Mouse (Mus musculus) embryonic fibroblast, embryonic 13.5 days (primary cell): Measurements from ENCODE around the gene Dst.

Experiments
- CTCF ChIP-seq: IDR thresholded peaks from 2 replicates; pipeline ENCODE4 v1.5.1; 2011; ENCODE audit warnings: mild to moderate bottlenecking, control low read depth, low read length, moderate library complexity, borderline replicate concordance; ENCODE audit not compliant: insufficient read depth
- POLR2A ChIP-seq: IDR thresholded peaks from 2 replicates; pipeline ENCODE4 v1.6.1; 2011; ENCODE audit warnings: low read depth, mild to moderate bottlenecking, control low read depth, low read length, moderate library complexity

DNA sequence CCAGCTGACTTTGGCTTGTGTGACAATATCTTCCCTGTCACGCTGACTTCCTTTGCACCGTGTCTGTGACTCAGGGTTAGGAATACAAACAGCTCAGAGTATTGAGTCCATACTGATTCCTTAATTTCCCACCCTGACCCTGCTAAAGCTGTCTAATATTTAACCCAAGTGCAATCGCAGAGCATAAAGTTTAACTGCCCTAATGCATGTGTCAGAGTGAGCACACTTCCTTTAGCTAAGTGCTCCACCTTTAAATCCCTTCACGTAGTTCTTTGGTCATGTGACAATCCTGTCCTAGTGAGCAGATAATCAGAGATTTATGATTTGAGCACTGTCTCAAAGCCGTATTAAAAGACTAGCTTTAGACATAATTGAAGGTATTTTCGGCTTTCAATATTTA lies 212.6 kb downstream of the Dst start:
- TF ChIP-seq POLR2A, result no peak
- TF ChIP-seq CTCF, result no peak
